Mouse (Mus musculus) E14TG2a.4 (cell line): ENCODE data around the gene Soga1.

Experiments
- CTCF ChIP-seq: conservative IDR thresholded peaks from 2 replicates; pipeline ENCODE4 v1.5.1; 2014; ENCODE audit warnings: low read length
- NANOG ChIP-seq: IDR thresholded peaks from 2 replicates; pipeline ENCODE4 v1.6.1; 2014; ENCODE audit warnings: borderline replicate concordance, low read length, mixed read lengths

GRCm38 (mm10) chr2:157078793-157079700, at the start of gene Soga1:
- TF ChIP-seq CTCF (no peak), NANOG (no peak)
